Mouse (Mus musculus): Measurements from ENCODE around the gene Man1b1. TPM values are rescaled to one million over a fixed set of nuclear protein-coding genes. Genes with fewer than 3 reads are reported as not detected.

The Man1b1 gene
- polyA plus RNA-seq, 1 experiment, result 18.1 TPM

DNA sequence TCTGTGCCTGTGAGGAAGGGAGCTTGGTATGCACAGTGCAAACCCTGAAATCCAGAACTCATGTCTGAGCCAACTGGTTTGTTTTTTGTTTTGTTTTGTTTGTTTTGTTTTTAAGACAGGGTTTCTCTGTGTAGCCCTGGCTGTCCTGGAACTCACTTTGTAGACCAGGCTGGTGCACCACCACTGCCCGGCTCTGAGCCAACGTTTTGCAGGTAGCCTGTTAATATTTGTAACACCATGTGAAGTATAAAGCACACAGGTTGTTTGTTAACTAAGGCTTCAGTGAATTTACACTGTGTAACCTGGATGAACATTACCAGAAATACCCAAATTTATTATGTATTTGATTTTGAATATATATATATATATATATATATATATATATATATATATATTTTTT is 6.1 kb upstream of the Man1b1 start:
- 73% methylated on average over 2 of the region's 2 CpGs for WGBS
- DNase-seq, result no peak

GRCm38 (mm10) chr2:25328440-25328839 is 3.7 kb upstream of the Man1b1 start:
- TF ChIP-seq CTCF (IDR thresholded peaks at IDR 0.05; ENCODE audit: insufficient read depth, low read length), result peak; percentile 37
- TF ChIP-seq POLR2A (IDR thresholded peaks at IDR 0.05; ENCODE audit: borderline replicate concordance, extremely low read depth, low read depth, low read length), result no peak
- Histone ChIP-seq H3K4me3 (replicated peaks; ENCODE audit: extremely low read depth, low read depth, low read length) (no peak overlapping the region), H3K4me1 (ENCODE audit: control insufficient read depth, insufficient read depth, low read length) (peaks cover 4% of the 10 kb centered on the region; the same call in 1 of the 2 replicates)
- DNase-seq, result no peak
- 40% methylated on average over 7 of the region's 7 CpGs for WGBS

More for the DNA sequence above, 6.1 kb upstream of the Man1b1 start:
- H3K4me1 ChIP-seq (ENCODE audit: control insufficient read depth, insufficient read depth, low read length), result no peaks in the 10 kb centered on the region
- H3K4me3 ChIP-seq (replicated peaks; ENCODE audit: extremely low read depth, low read depth, low read length), result no peak overlapping the region
- TF ChIP-seq CTCF (IDR thresholded peaks at IDR 0.05; ENCODE audit: insufficient read depth, low read length) (no peak), POLR2A (IDR thresholded peaks at IDR 0.05; ENCODE audit: borderline replicate concordance, extremely low read depth, low read depth, low read length) (no peak)

GRCm38 (mm10) chr2:25331470-25331869 is 668 bp upstream of the Man1b1 start:
- WGBS, result 43% methylated on average over 9 of the region's 9 CpGs
- TF ChIP-seq POLR2A (IDR thresholded peaks at IDR 0.05; ENCODE audit: borderline replicate concordance, extremely low read depth, low read depth, low read length) (no peak), CTCF (IDR thresholded peaks at IDR 0.05; ENCODE audit: insufficient read depth, low read length) (no peak)
- H3K4me3 ChIP-seq (replicated peaks; ENCODE audit: extremely low read depth, low read depth, low read length), result no peak overlapping the region
- no peak for DNase-seq
- H3K4me1 ChIP-seq (ENCODE audit: control insufficient read depth, insufficient read depth, low read length), result peaks cover 7% of the 10 kb centered on the region; the same call in 1 of the 2 replicates

- H3K4me3 ChIP-seq (replicated peaks; ENCODE audit: extremely low read depth, low read depth, low read length), result no peak overlapping the region
- 86% methylated on average over 2 of the region's 2 CpGs for WGBS
- H3K4me1 ChIP-seq (ENCODE audit: control insufficient read depth, insufficient read depth, low read length), result peaks cover 7% of the 10 kb centered on the region; the same call in 1 of the 2 replicates
- no peak for TF ChIP-seq CTCF (IDR thresholded peaks at IDR 0.05; ENCODE audit: insufficient read depth, low read length)
- DNase-seq, result no peak
Measured at GRCm38 (mm10) chr2:25333569-25333968, 1.4 kb downstream of the Man1b1 start.

DNA sequence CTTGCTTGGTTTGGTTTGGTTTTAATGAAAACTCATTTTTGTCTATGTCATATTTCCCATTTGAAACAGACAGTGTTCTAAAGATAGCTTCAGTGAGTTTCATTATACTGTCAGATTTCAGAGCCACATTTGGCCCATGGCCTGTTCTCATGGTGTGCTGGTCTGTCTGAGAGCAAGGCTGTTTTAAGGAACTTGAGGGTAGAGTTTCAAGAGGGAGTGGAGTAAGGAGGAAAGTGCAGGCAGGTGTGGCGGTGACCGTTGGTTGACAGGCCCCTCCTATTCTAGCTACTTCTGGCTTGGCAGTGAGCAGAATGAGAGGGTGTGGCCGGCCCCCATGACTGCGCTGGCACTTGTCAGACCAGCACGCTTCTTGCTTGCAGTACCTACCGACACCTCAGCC is 6.2 kb downstream of the Man1b1 start:
- no peak for DNase-seq
- WGBS, result 76% methylated on average over 6 of the region's 6 CpGs
- H3K4me3 ChIP-seq (replicated peaks; ENCODE audit: extremely low read depth, low read depth, low read length), result no peak overlapping the region
- H3K4me1 ChIP-seq (ENCODE audit: control insufficient read depth, insufficient read depth, low read length), result peaks cover 4% of the 10 kb centered on the region; the same call in 1 of the 2 replicates
- TF ChIP-seq CTCF (IDR thresholded peaks at IDR 0.05; ENCODE audit: insufficient read depth, low read length), result no peak
- no peak for TF ChIP-seq POLR2A (IDR thresholded peaks at IDR 0.05; ENCODE audit: borderline replicate concordance, extremely low read depth, low read depth, low read length)

DNA sequence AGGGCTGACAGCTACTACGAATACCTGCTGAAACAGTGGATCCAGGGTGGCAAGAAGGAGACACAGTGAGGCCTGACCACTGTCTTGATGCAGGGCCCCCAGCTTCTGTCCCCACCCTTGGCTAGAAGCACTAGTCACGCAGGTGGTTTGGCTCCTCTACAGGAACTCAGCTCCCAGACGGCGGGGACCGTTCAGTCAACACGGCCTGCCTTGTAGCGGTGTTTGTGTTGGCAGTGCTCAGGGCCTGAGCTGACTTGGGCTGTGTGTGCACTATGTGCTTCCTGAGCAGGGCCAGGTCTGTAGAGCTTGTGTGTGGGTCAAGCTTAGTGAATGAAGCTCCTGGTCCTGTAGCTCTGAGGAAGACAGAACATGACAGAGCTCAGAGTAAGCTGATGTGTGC is 16.0 kb downstream of the Man1b1 start:
- no peak overlapping the region for H3K4me3 ChIP-seq (replicated peaks; ENCODE audit: extremely low read depth, low read depth, low read length)
- no peaks in the 10 kb centered on the region for H3K4me1 ChIP-seq (ENCODE audit: control insufficient read depth, insufficient read depth, low read length)
- TF ChIP-seq CTCF (IDR thresholded peaks at IDR 0.05; ENCODE audit: insufficient read depth, low read length) (no peak), POLR2A (IDR thresholded peaks at IDR 0.05; ENCODE audit: borderline replicate concordance, extremely low read depth, low read depth, low read length) (no peak)
- 77% methylated on average over 7 of the region's 7 CpGs for WGBS
- no peak for DNase-seq

- Histone ChIP-seq H3K4me3 (replicated peaks; ENCODE audit: extremely low read depth, low read depth, low read length) (no peak overlapping the region), H3K4me1 (ENCODE audit: control insufficient read depth, insufficient read depth, low read length) (no peaks in the 10 kb centered on the region)
- WGBS, result 94% methylated on average over 4 of the region's 4 CpGs
- no peak for DNase-seq
- no peak for TF ChIP-seq POLR2A (IDR thresholded peaks at IDR 0.05; ENCODE audit: borderline replicate concordance, extremely low read depth, low read depth, low read length)
- TF ChIP-seq CTCF (IDR thresholded peaks at IDR 0.05; ENCODE audit: insufficient read depth, low read length), result no peak
Measured at GRCm38 (mm10) chr2:25349499-25349898, 17.4 kb downstream of the Man1b1 start.

GRCm38 (mm10) chr2:25350701-25351100 is 18.6 kb downstream of the Man1b1 start:
- WGBS, result 92% methylated on average over 3 of the region's 3 CpGs
- H3K4me3 ChIP-seq (replicated peaks; ENCODE audit: extremely low read depth, low read depth, low read length), result no peak overlapping the region

GRCm38 (mm10) chr2:25354211-25354610 is 22.1 kb downstream of the Man1b1 start:
- WGBS, result 86% methylated on average over 6 of the region's 6 CpGs
- H3K4me1 ChIP-seq (ENCODE audit: control insufficient read depth, insufficient read depth, low read length), result peaks cover 9% of the 10 kb centered on the region; the same call in 1 of the 2 replicates
- H3K4me3 ChIP-seq (replicated peaks; ENCODE audit: extremely low read depth, low read depth, low read length), result no peak overlapping the region
- TF ChIP-seq CTCF (IDR thresholded peaks at IDR 0.05; ENCODE audit: insufficient read depth, low read length) (no peak), POLR2A (IDR thresholded peaks at IDR 0.05; ENCODE audit: borderline replicate concordance, extremely low read depth, low read depth, low read length) (no peak)
- no peak for DNase-seq

More at GRCm38 (mm10) chr2:25350701-25351100, 18.6 kb downstream of the Man1b1 start:
- peaks cover 2% of the 10 kb centered on the region; the same call in 1 of the 2 replicates for H3K4me1 ChIP-seq (ENCODE audit: control insufficient read depth, insufficient read depth, low read length)
- TF ChIP-seq CTCF (IDR thresholded peaks at IDR 0.05; ENCODE audit: insufficient read depth, low read length) (no peak), POLR2A (IDR thresholded peaks at IDR 0.05; ENCODE audit: borderline replicate concordance, extremely low read depth, low read depth, low read length) (no peak)
- DNase-seq, result no peak

DNA sequence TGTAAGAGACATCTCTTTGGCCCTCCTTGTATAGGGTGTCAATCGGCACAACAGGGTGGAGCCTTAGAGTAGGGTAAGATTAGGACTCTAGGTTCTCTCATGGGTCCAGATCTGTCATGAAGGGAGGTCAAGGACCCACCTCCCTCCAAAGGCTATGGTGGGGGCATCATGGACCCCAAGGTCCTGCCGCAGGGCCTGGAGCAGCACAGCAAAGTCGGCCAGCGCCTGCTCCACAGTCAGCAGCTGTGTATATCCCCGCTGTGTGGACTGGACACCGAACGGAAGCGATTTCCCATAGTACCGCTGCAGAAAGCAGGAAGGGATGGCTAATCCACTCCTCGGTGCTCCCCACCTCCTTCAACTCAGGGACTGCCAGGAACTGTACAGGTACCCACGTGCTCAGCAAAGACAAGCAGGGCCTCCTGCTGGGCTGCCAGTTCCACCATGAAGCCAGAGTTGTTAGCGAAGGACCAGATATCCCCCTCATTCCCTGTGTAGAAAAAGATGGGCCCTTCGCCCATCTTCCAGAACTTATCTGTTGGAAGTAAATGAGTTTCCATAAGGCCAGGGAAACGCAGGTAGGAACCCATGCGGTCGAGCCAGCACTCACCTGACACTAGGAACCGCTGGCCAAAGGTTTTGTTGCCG is 23.4 kb downstream of the Man1b1 start:
- TF ChIP-seq CTCF (IDR thresholded peaks at IDR 0.05; ENCODE audit: insufficient read depth, low read length) (no peak), POLR2A (IDR thresholded peaks at IDR 0.05; ENCODE audit: borderline replicate concordance, extremely low read depth, low read depth, low read length) (no peak)
- 37% methylated on average over 18 of the region's 18 CpGs for WGBS
- peaks cover 9% of the 10 kb centered on the region; the same call in 1 of the 2 replicates for H3K4me1 ChIP-seq (ENCODE audit: control insufficient read depth, insufficient read depth, low read length)
- no peak for DNase-seq
- peak overlapping the region; percentile 71 for H3K4me3 ChIP-seq (replicated peaks; ENCODE audit: extremely low read depth, low read depth, low read length)

Measured in lung, adult 2 months (tissue).